Mouse (Mus musculus): ENCODE results near the gene Ccndbp1. TPM values are rescaled to one million over a fixed set of nuclear protein-coding genes. Genes with fewer than 3 reads are reported as not detected.
"Not testable (repeated sequence)": the region's sequence is repeated elsewhere in the genome, so short reads cannot be mapped to it uniquely, and the experiment has no call there.

Ccndbp1 gene
- polyA plus RNA-seq, 1 experiment from 2014 or later = 45.7 TPM

DNA sequence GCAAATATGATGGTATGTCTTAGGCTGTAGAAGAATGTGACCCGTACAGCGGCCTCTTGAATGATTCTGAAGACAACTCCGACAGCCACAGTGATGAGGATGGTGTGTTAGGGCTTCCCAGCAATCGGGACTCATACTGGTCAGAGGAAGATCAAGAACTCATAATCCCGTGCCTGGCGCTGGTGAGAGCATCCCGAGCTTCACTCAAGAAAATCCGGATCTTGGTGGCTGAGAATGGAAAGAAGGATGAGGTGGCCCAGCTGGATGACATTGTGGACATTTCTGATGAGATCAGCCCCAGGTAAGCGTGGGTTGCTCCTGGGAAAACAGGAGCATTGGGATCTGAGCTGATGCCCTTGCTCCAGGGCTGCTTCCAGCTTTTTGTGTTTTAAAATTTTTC, 4.5 kb downstream of the Ccndbp1 start:
- no peak overlapping the region for H3K4me2 ChIP-seq (ENCODE audit: low read depth, low read length)
- no peak overlapping the region for H3K4me3 ChIP-seq (ENCODE audit: low read length)
- peaks cover under 1% of the 10 kb centered on the region for H3K9me3 ChIP-seq (replicated peaks; ENCODE audit: control insufficient read depth, low read length)
- 82% methylated on average over 9 of the region's 9 CpGs for WGBS
- no peak overlapping the region for H3K27ac ChIP-seq (ENCODE audit: low read length)
- peaks cover 7% of the 10 kb centered on the region for H3K4me1 ChIP-seq (ENCODE audit: control insufficient read depth, insufficient read depth, low read length)
- ATAC-seq (replicated peaks; ENCODE audit: extremely low read depth, insufficient read depth, low FRiP score) = no peak
- H3K36me3 ChIP-seq (ENCODE audit: control insufficient read depth, insufficient read depth) = peaks cover 6% of the 10 kb centered on the region
- no peak overlapping the region for H3K9ac ChIP-seq (ENCODE audit: low read length)
- no peaks in the 10 kb centered on the region for H3K27me3 ChIP-seq (ENCODE audit: control insufficient read depth, insufficient read depth, low read length)

DNA sequence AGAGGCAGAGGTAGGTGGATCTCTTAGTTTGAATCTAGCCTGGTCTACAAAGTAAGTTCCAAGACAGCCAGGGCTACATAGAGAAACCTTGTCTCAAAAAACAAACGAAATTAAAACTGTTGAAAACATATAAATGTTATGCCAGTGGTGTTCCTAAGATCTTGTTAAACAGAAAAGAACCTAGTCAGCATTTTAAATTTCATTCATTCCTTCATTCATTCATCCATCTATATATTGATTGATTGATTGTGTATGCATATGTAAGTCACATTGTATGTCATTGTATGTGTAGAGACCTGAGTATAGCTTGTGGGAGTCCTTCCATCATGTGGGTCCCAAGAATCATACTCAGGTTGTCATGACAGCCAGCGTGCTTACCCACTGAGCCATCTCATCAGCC, 7.3 kb downstream of the Ccndbp1 start:
- H3K4me3 ChIP-seq (ENCODE audit: low read length) = no peak overlapping the region
- H3K4me1 ChIP-seq (ENCODE audit: control insufficient read depth, insufficient read depth, low read length) = no peaks in the 10 kb centered on the region
- no peak for ATAC-seq (replicated peaks; ENCODE audit: extremely low read depth, insufficient read depth, low FRiP score)
- peaks cover 3% of the 10 kb centered on the region for H3K9me3 ChIP-seq (replicated peaks; ENCODE audit: control insufficient read depth, low read length)
- peaks cover 9% of the 10 kb centered on the region for H3K36me3 ChIP-seq (ENCODE audit: control insufficient read depth, insufficient read depth)
- no peak overlapping the region for H3K9ac ChIP-seq (ENCODE audit: low read length)
- WGBS = 72% methylated on average over 2 of the region's 2 CpGs
- no peak overlapping the region for H3K4me2 ChIP-seq (ENCODE audit: low read depth, low read length)
- no peaks in the 10 kb centered on the region for H3K27me3 ChIP-seq (ENCODE audit: control insufficient read depth, insufficient read depth, low read length)
- no peak overlapping the region for H3K27ac ChIP-seq (ENCODE audit: low read length)

DNA sequence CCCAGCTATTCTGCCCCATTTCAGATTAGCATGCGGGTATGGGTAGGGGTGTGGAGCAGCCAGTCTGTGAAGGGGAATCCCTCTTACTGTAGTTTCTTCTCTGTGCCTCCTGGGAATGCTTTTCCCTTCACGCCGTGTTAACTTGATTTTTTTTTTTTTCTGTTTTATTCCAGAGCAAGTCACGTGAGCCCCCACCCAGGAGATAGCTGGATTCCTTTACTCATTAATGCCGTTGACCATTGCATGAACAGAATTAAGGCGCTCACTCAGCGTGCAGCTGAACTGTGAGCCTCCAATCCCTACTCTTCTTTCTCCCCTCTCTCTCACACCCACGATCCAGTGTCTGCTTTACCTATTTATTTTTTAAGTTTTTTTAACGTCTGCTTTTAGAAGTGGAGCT, 8.0 kb downstream of the Ccndbp1 start:
- no peak overlapping the region for H3K4me3 ChIP-seq (ENCODE audit: low read length)
- WGBS = 78% methylated on average over 9 of the region's 9 CpGs
- H3K9ac ChIP-seq (ENCODE audit: low read length) = no peak overlapping the region
- H3K27ac ChIP-seq (ENCODE audit: low read length) = no peak overlapping the region
- peaks cover 9% of the 10 kb centered on the region for H3K36me3 ChIP-seq (ENCODE audit: control insufficient read depth, insufficient read depth)
- H3K4me1 ChIP-seq (ENCODE audit: control insufficient read depth, insufficient read depth, low read length) = no peaks in the 10 kb centered on the region
- H3K9me3 ChIP-seq (replicated peaks; ENCODE audit: control insufficient read depth, low read length) = peaks cover 3% of the 10 kb centered on the region
- H3K27me3 ChIP-seq (ENCODE audit: control insufficient read depth, insufficient read depth, low read length) = no peaks in the 10 kb centered on the region
- ATAC-seq (replicated peaks; ENCODE audit: extremely low read depth, insufficient read depth, low FRiP score) = no peak
- no peak overlapping the region for H3K4me2 ChIP-seq (ENCODE audit: low read depth, low read length)

DNA sequence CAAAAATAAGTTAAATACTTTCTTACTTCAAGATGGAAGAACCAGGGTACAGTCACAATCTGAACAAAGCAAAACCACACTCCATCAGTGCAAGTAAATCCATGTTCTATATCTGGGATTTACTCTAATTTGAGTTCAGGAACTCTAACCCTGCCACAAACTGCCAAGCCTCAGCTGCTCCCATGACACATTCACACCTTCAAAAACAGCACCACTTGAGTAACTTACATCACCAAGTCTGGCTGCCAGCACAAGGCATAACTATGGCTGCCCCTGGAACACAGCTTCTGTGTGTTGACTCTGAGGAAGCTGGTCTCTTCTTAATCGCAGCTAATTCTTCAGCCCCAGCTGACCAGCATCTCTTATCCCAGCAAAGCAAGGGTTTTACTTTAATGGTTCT, 8.9 kb downstream of the Ccndbp1 start:
- Histone ChIP-seq H3K4me1 (ENCODE audit: control insufficient read depth, insufficient read depth, low read length) (no peaks in the 10 kb centered on the region), H3K27me3 (ENCODE audit: control insufficient read depth, insufficient read depth, low read length) (no peaks in the 10 kb centered on the region), H3K9me3 (replicated peaks; ENCODE audit: control insufficient read depth, low read length) (peaks cover 3% of the 10 kb centered on the region), H3K27ac (ENCODE audit: low read length) (no peak overlapping the region), H3K36me3 (ENCODE audit: control insufficient read depth, insufficient read depth) (peaks cover 9% of the 10 kb centered on the region), H3K4me3 (ENCODE audit: low read length) (no peak overlapping the region), H3K9ac (ENCODE audit: low read length) (no peak overlapping the region), H3K4me2 (ENCODE audit: low read depth, low read length) (no peak overlapping the region)
- no peak for ATAC-seq (replicated peaks; ENCODE audit: extremely low read depth, insufficient read depth, low FRiP score)
- WGBS = 65% methylated on average over 1 of the region's 1 CpGs

DNA sequence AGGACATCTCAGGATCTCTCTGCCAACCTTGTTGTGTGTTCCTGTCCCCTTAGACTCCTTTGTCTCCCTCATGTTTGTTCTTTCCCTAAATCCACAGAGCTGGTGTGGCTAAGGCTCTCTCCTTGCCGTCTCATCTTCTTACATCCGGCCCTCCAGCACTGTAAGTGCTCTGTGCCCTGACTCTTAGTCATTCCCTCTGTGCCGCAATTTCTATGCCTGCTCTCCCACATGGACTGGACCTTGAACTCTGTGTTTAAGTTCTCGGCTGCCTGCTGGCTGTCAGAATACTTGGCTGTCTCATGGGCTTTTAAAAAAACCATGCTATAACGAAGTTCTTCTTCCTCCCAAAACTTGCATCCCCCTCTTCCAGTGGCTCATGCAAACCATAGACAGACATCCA, 14.7 kb downstream of the Ccndbp1 start:
- no peak for ATAC-seq (replicated peaks; ENCODE audit: extremely low read depth, insufficient read depth, low FRiP score)
- WGBS = 58% methylated on average over 5 of the region's 5 CpGs
- peaks cover under 1% of the 10 kb centered on the region; the same call in 1 of the 2 replicates for H3K36me3 ChIP-seq (ENCODE audit: control insufficient read depth, insufficient read depth)
- H3K4me3 ChIP-seq (ENCODE audit: low read length) = no peak overlapping the region
- no peaks in the 10 kb centered on the region for H3K4me1 ChIP-seq (ENCODE audit: control insufficient read depth, insufficient read depth, low read length)
- no peak overlapping the region for H3K9ac ChIP-seq (ENCODE audit: low read length)
- H3K9me3 ChIP-seq (replicated peaks; ENCODE audit: control insufficient read depth, low read length) = peaks cover under 1% of the 10 kb centered on the region; the same call in 1 of the 2 replicates
- H3K27ac ChIP-seq (ENCODE audit: low read length) = no peak overlapping the region
- H3K4me2 ChIP-seq (ENCODE audit: low read depth, low read length) = no peak overlapping the region
- no peaks in the 10 kb centered on the region for H3K27me3 ChIP-seq (ENCODE audit: control insufficient read depth, insufficient read depth, low read length)

DNA sequence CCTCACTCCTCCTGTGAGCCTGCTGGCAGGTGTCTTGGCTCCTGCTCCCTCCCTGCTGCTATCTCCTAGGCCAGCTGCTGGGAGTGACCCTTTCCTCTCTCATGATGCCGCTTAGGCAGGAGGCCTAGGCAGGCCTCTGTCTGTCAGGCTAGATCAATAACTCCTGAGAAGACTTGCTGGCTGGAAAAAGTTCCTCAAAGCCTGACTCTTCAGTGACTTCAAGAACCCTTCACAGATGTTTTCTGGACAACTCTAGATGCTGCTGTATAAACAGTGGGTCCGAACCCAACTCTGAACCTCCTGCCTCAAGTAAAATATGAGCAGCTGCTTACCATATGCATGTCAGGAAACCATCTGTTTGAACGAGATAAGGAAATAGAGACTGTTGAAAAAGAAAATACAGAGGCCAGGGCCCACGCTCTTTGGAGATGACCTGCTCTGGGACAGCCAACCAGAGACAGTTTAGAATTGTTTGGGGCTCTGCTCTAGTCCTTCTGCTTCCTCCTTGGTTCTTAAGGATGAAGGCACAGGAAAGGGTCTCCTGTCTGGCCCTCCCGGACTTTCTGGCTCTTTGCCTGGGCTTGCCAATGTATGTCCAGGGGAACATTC, 28.6 kb downstream of the Ccndbp1 start, which contains the start of gene Epb42:
Epb42 (minus strand) TSS at position 340 of the 609 bp plus-strand sequence.
- no peak within 1 kb of the TSS for H3K9ac ChIP-seq (ENCODE audit: low read length)
- no peak within 1 kb of the TSS for H3K4me3 ChIP-seq (ENCODE audit: low read length)
- H3K36me3 ChIP-seq (ENCODE audit: control insufficient read depth, insufficient read depth) = no peaks in the 10 kb centered on the region
- H3K4me1 ChIP-seq (ENCODE audit: control insufficient read depth, insufficient read depth, low read length) = no peaks in the 10 kb centered on the region
- ATAC-seq (replicated peaks; ENCODE audit: extremely low read depth, insufficient read depth, low FRiP score) = no peak
- H3K9me3 ChIP-seq (replicated peaks; ENCODE audit: control insufficient read depth, low read length) = no peaks in the 10 kb centered on the region
- 43% methylated on average over 5 of the region's 5 CpGs for WGBS
- no peak within 1 kb of the TSS for H3K27ac ChIP-seq (ENCODE audit: low read length)
- H3K4me2 ChIP-seq (ENCODE audit: low read depth, low read length) = no peak within 1 kb of the TSS
- H3K27me3 ChIP-seq (ENCODE audit: control insufficient read depth, insufficient read depth, low read length) = no peaks in the 10 kb centered on the region

DNA sequence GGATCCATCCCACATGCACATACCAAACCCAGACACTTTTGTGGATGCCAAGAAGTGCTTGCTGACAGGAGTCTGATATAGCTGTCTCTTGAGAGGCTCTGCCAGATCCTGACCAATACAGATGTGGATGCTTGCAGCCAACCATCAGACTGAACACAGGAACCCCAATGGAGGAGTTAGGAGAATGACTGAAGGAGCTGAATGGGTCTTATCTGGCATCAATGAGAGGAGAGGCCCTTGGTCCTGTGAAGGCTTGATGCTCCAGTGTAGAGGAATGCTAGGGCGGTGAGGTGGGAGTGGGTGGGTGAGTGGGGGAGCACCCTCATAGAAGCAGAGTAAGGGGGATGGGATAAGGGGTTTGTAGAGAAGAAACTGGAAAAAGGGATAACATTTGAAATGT, 30.6 kb downstream of the Ccndbp1 start:
- not testable (repeated sequence) for H3K27me3 ChIP-seq (ENCODE audit: control insufficient read depth, insufficient read depth, low read length); H3K9ac ChIP-seq (ENCODE audit: low read length); H3K4me2 ChIP-seq (ENCODE audit: low read depth, low read length); H3K36me3 ChIP-seq (ENCODE audit: control insufficient read depth, insufficient read depth); ATAC-seq (replicated peaks; ENCODE audit: extremely low read depth, insufficient read depth, low FRiP score); H3K4me1 ChIP-seq (ENCODE audit: control insufficient read depth, insufficient read depth, low read length); H3K4me3 ChIP-seq (ENCODE audit: low read length); H3K27ac ChIP-seq (ENCODE audit: low read length); H3K9me3 ChIP-seq (replicated peaks; ENCODE audit: control insufficient read depth, low read length)
- 57% methylated on average over 1 of the region's 1 CpGs for WGBS

DNA sequence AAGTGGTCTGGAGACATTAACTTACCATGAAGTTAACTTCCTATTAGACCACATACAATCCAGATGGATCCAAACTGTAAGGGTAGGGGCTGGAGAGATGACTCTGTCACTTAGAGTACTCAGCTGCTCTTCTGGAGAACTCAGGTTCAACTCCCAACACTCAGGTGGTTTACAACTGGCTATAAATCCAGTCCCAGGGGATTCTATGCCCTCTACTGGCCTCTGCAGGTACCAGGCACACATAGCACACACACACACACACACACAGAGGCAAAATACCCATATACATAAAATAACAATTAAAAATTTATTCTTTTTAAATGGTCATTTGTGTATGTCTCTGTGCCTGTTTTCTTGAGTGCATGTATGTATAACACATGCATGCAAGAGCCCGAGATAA, 31.2 kb downstream of the Ccndbp1 start:
- Histone ChIP-seq H3K9me3 (replicated peaks; ENCODE audit: control insufficient read depth, low read length) (no peaks in the 10 kb centered on the region), H3K9ac (ENCODE audit: low read length) (no peak overlapping the region), H3K27ac (ENCODE audit: low read length) (no peak overlapping the region), H3K36me3 (ENCODE audit: control insufficient read depth, insufficient read depth) (no peaks in the 10 kb centered on the region), H3K4me3 (ENCODE audit: low read length) (no peak overlapping the region), H3K4me1 (ENCODE audit: control insufficient read depth, insufficient read depth, low read length) (no peaks in the 10 kb centered on the region), H3K27me3 (ENCODE audit: control insufficient read depth, insufficient read depth, low read length) (no peaks in the 10 kb centered on the region), H3K4me2 (ENCODE audit: low read depth, low read length) (no peak overlapping the region)
- 97% methylated on average over 1 of the region's 1 CpGs for WGBS
- ATAC-seq (replicated peaks; ENCODE audit: extremely low read depth, insufficient read depth, low FRiP score) = no peak

DNA sequence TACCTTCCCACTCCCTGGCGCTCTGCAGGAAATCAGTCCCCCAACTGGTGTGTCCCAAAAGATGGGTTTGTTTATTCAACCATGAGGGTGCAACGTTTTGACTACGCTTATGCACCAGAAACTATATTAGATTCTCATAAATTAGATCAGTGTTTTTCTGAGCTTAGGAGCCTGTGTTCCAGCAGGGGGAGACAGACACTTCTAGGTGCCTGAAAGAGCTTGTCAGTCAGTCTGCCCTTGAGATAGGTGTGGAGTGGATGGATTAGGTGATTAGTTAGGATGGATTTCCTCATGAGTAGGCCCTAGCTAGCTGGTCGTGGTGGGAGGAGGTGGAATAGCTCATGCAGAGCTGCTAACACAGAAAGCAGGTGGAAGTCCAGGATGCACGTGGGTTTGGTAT, 32.9 kb downstream of the Ccndbp1 start:
- no peak overlapping the region for H3K9ac ChIP-seq (ENCODE audit: low read length)
- no peak overlapping the region for H3K27ac ChIP-seq (ENCODE audit: low read length)
- WGBS = 30% methylated on average over 5 of the region's 5 CpGs
- ATAC-seq (replicated peaks; ENCODE audit: extremely low read depth, insufficient read depth, low FRiP score) = no peak
- no peak overlapping the region for H3K4me3 ChIP-seq (ENCODE audit: low read length)
- H3K4me1 ChIP-seq (ENCODE audit: control insufficient read depth, insufficient read depth, low read length) = no peaks in the 10 kb centered on the region
- H3K9me3 ChIP-seq (replicated peaks; ENCODE audit: control insufficient read depth, low read length) = no peaks in the 10 kb centered on the region
- H3K36me3 ChIP-seq (ENCODE audit: control insufficient read depth, insufficient read depth) = no peaks in the 10 kb centered on the region
- no peak overlapping the region for H3K4me2 ChIP-seq (ENCODE audit: low read depth, low read length)
- no peaks in the 10 kb centered on the region for H3K27me3 ChIP-seq (ENCODE audit: control insufficient read depth, insufficient read depth, low read length)

Data from heart, embryonic 16.5 days (tissue).